Mouse (Mus musculus): Measurements from ENCODE around the gene Nrp1.

GRCm38 (mm10) chr8:128398472-128399091 lies 40.2 kb downstream of the Nrp1 start:
- TF ChIP-seq CTCF (IDR thresholded peaks at IDR 0.05) (no peak), EP300 (IDR thresholded peaks at IDR 0.05) (no peak)
